Mouse (Mus musculus): ENCODE results near the gene Gm9736. TPM values are rescaled to one million over a fixed set of nuclear protein-coding genes. Genes with fewer than 3 reads are reported as not detected.
"Not testable (repeated sequence)": the region's sequence is repeated elsewhere in the genome, so short reads cannot be mapped to it uniquely, and the experiment has no call there.

Gm9736 gene
- polyA plus RNA-seq, 2 experiments = not detected

GRCm38 (mm10) chr10:77788621-77789020 lies 37.5 kb upstream of the Gm9736 start:
- no peak overlapping the region for H3K9ac ChIP-seq (ENCODE audit: low read depth, low read length, severe bottlenecking)
- ATAC-seq (ENCODE audit: low FRiP score, low read depth) = no peak
- no peak for DNase-seq (ENCODE audit: low spot score)
- H3K27ac ChIP-seq (replicated peaks; ENCODE audit: low read depth, low read length) = no peak overlapping the region
- no peak overlapping the region for H3K4me2 ChIP-seq (replicated peaks; ENCODE audit: low read depth, low read length, severe bottlenecking)
- H3K27me3 ChIP-seq (ENCODE audit: control insufficient read depth, insufficient read depth, low read length) = no peaks in the 10 kb centered on the region
- no peaks in the 10 kb centered on the region for H3K9me3 ChIP-seq (ENCODE audit: control insufficient read depth, low read length)
- WGBS = 69% methylated on average over 2 of the region's 2 CpGs
- TF ChIP-seq POLR2A (IDR thresholded peaks at IDR 0.05; ENCODE audit: borderline replicate concordance, extremely low read depth, insufficient read depth, insufficient read length) = no peak
- no peaks in the 10 kb centered on the region for H3K36me3 ChIP-seq (ENCODE audit: control insufficient read depth, insufficient read depth, low read length)
- no peaks in the 10 kb centered on the region for H3K4me1 ChIP-seq (ENCODE audit: control insufficient read depth, insufficient read depth, low read length)
- H3K4me3 ChIP-seq (replicated peaks; ENCODE audit: low read length) = no peak overlapping the region

GRCm38 (mm10) chr10:77787876-77788275 lies 36.7 kb upstream of the Gm9736 start, which contains the start of gene Gm7137:
Gm7137 (minus strand) TSS chr10:77788200.
- not testable (repeated sequence) for H3K9ac ChIP-seq (ENCODE audit: low read depth, low read length, severe bottlenecking); H3K4me2 ChIP-seq (replicated peaks; ENCODE audit: low read depth, low read length, severe bottlenecking); ATAC-seq (ENCODE audit: low FRiP score, low read depth); H3K4me3 ChIP-seq (replicated peaks; ENCODE audit: low read length); H3K36me3 ChIP-seq (ENCODE audit: control insufficient read depth, insufficient read depth, low read length); DNase-seq (ENCODE audit: low spot score); H3K27me3 ChIP-seq (ENCODE audit: control insufficient read depth, insufficient read depth, low read length); H3K27ac ChIP-seq (replicated peaks; ENCODE audit: low read depth, low read length); H3K9me3 ChIP-seq (ENCODE audit: control insufficient read depth, low read length); H3K4me1 ChIP-seq (ENCODE audit: control insufficient read depth, insufficient read depth, low read length)
- WGBS = no CpG with 5 or more reads among the region's 1 CpGs

GRCm38 (mm10) chr10:77783396-77783795 lies 32.2 kb upstream of the Gm9736 start:
- not testable (repeated sequence) for H3K9ac ChIP-seq (ENCODE audit: low read depth, low read length, severe bottlenecking); DNase-seq (ENCODE audit: low spot score); H3K27me3 ChIP-seq (ENCODE audit: control insufficient read depth, insufficient read depth, low read length); ATAC-seq (ENCODE audit: low FRiP score, low read depth); H3K4me1 ChIP-seq (ENCODE audit: control insufficient read depth, insufficient read depth, low read length); H3K4me2 ChIP-seq (replicated peaks; ENCODE audit: low read depth, low read length, severe bottlenecking); H3K4me3 ChIP-seq (replicated peaks; ENCODE audit: low read length); H3K9me3 ChIP-seq (ENCODE audit: control insufficient read depth, low read length); H3K36me3 ChIP-seq (ENCODE audit: control insufficient read depth, insufficient read depth, low read length); H3K27ac ChIP-seq (replicated peaks; ENCODE audit: low read depth, low read length)
- WGBS = 100% methylated on average over 1 of the region's 3 CpGs

GRCm38 (mm10) chr10:77782442-77782841 lies 31.3 kb upstream of the Gm9736 start, which contains the start of gene Gm3250:
Gm3250 (minus strand) TSS chr10:77782542.
- H3K36me3 ChIP-seq (ENCODE audit: control insufficient read depth, insufficient read depth, low read length); H3K4me2 ChIP-seq (replicated peaks; ENCODE audit: low read depth, low read length, severe bottlenecking); H3K9ac ChIP-seq (ENCODE audit: low read depth, low read length, severe bottlenecking); DNase-seq (ENCODE audit: low spot score); H3K27me3 ChIP-seq (ENCODE audit: control insufficient read depth, insufficient read depth, low read length); H3K4me3 ChIP-seq (replicated peaks; ENCODE audit: low read length); H3K27ac ChIP-seq (replicated peaks; ENCODE audit: low read depth, low read length); ATAC-seq (ENCODE audit: low FRiP score, low read depth); H3K4me1 ChIP-seq (ENCODE audit: control insufficient read depth, insufficient read depth, low read length); H3K9me3 ChIP-seq (ENCODE audit: control insufficient read depth, low read length): not testable (repeated sequence)
- WGBS = no CpG with 5 or more reads among the region's 1 CpGs

- not testable (repeated sequence) for H3K4me1 ChIP-seq (ENCODE audit: control insufficient read depth, insufficient read depth, low read length); H3K4me3 ChIP-seq (replicated peaks; ENCODE audit: low read length); H3K27ac ChIP-seq (replicated peaks; ENCODE audit: low read depth, low read length); H3K27me3 ChIP-seq (ENCODE audit: control insufficient read depth, insufficient read depth, low read length); H3K9me3 ChIP-seq (ENCODE audit: control insufficient read depth, low read length); H3K4me2 ChIP-seq (replicated peaks; ENCODE audit: low read depth, low read length, severe bottlenecking); ATAC-seq (ENCODE audit: low FRiP score, low read depth); H3K9ac ChIP-seq (ENCODE audit: low read depth, low read length, severe bottlenecking); H3K36me3 ChIP-seq (ENCODE audit: control insufficient read depth, insufficient read depth, low read length); DNase-seq (ENCODE audit: low spot score)
- WGBS = 25% methylated on average over 1 of the region's 1 CpGs
Measured at GRCm38 (mm10) chr10:77776844-77777243, 25.7 kb upstream of the Gm9736 start, which contains the start of gene Gm7138. Gm7138 (minus strand) TSS chr10:77776944.

GRCm38 (mm10) chr10:77772142-77772541 lies 21.0 kb upstream of the Gm9736 start:
- not testable (repeated sequence) for H3K9ac ChIP-seq (ENCODE audit: low read depth, low read length, severe bottlenecking); DNase-seq (ENCODE audit: low spot score); H3K27ac ChIP-seq (replicated peaks; ENCODE audit: low read depth, low read length); H3K4me3 ChIP-seq (replicated peaks; ENCODE audit: low read length); H3K36me3 ChIP-seq (ENCODE audit: control insufficient read depth, insufficient read depth, low read length); H3K4me1 ChIP-seq (ENCODE audit: control insufficient read depth, insufficient read depth, low read length); H3K4me2 ChIP-seq (replicated peaks; ENCODE audit: low read depth, low read length, severe bottlenecking); ATAC-seq (ENCODE audit: low FRiP score, low read depth); H3K27me3 ChIP-seq (ENCODE audit: control insufficient read depth, insufficient read depth, low read length); H3K9me3 ChIP-seq (ENCODE audit: control insufficient read depth, low read length)
- WGBS = 86% methylated on average over 1 of the region's 3 CpGs

GRCm38 (mm10) chr10:77771225-77771624 lies 20.1 kb upstream of the Gm9736 start, which contains the start of gene Gm3238:
Gm3238 (minus strand) TSS chr10:77771325.
- not testable (repeated sequence) for H3K9ac ChIP-seq (ENCODE audit: low read depth, low read length, severe bottlenecking); H3K9me3 ChIP-seq (ENCODE audit: control insufficient read depth, low read length); H3K27me3 ChIP-seq (ENCODE audit: control insufficient read depth, insufficient read depth, low read length); ATAC-seq (ENCODE audit: low FRiP score, low read depth); H3K27ac ChIP-seq (replicated peaks; ENCODE audit: low read depth, low read length); DNase-seq (ENCODE audit: low spot score); H3K4me3 ChIP-seq (replicated peaks; ENCODE audit: low read length); H3K4me1 ChIP-seq (ENCODE audit: control insufficient read depth, insufficient read depth, low read length); H3K36me3 ChIP-seq (ENCODE audit: control insufficient read depth, insufficient read depth, low read length); H3K4me2 ChIP-seq (replicated peaks; ENCODE audit: low read depth, low read length, severe bottlenecking)
- WGBS = no CpG with 5 or more reads among the region's 1 CpGs

Measured in limb, embryonic 14.5 days (tissue).